Mouse (Mus musculus) kidney, embryonic 16.5 days (tissue): Measurements from ENCODE around the gene Inpp4a. TPM values are rescaled to one million over a fixed set of nuclear protein-coding genes. Genes with fewer than 3 reads are reported as not detected.

Experiments
- ATAC-seq: fragments of 200-750 bp; cut with Nextera tagmentation; 2 replicates; pipeline ENCODE4 v1.8.0; 2017; ENCODE audit warnings: moderate TSS enrichment; ENCODE audit not compliant: low FRiP score, low TSS enrichment
- H3K27ac ChIP-seq: fragments of 300-500 bp; sonication (generic); 2 replicates; pipeline ENCODE4 v1.5.1; 2014; ENCODE audit warnings: low read length
- H3K27me3 ChIP-seq: fragments of 300-500 bp; sonication (generic); 2 replicates; pipeline ENCODE4 v1.6.1; 2014; ENCODE audit warnings: low read length, control low read depth, mixed read lengths; ENCODE audit not compliant: insufficient read depth
- H3K36me3 ChIP-seq: fragments of 300-500 bp; sonication (generic); 2 replicates; pipeline ENCODE4 v1.6.1; 2014; ENCODE audit warnings: low read length, control low read depth, mixed read lengths; ENCODE audit not compliant: insufficient read depth
- H3K4me1 ChIP-seq: fragments of 300-500 bp; sonication (generic); 2 replicates; pipeline ENCODE4 v1.6.1; 2014; ENCODE audit warnings: low read length, control low read depth, mixed read lengths; ENCODE audit not compliant: insufficient read depth
- H3K4me2 ChIP-seq: fragments of 300-500 bp; sonication (generic); replicated peaks from 2 replicates; pipeline ENCODE4 v1.6.1; 2014; ENCODE audit warnings: low read depth, low read length
- H3K4me3 ChIP-seq: fragments of 300-500 bp; sonication (generic); 2 replicates; pipeline ENCODE4 v1.5.1; 2014; ENCODE audit warnings: mild to moderate bottlenecking, low read length
- H3K9ac ChIP-seq: fragments of 300-500 bp; sonication (generic); replicated peaks from 2 replicates; pipeline ENCODE4 v1.6.1; 2014; ENCODE audit warnings: low read length
- H3K9me3 ChIP-seq: fragments of 300-500 bp; sonication (generic); 2 replicates; pipeline ENCODE4 v1.6.1; 2016; ENCODE audit warnings: low read length, control low read depth
- WGBS: fragments of 180-500 bp; shearing (Covaris S2); extraction: QIAGEN DNeasy Blood & Tissue Kit; methylation state at CpG from one replicate; pipeline ENCODE4 v1.1.7; 2014; 5-methylcytosine and 5-hydroxymethylcytosine counted together
- polyA plus RNA-seq: library from polyadenylated mRNA; unstranded; fragments of >200 nt; fragmentation: Nextera tagmentation; extraction: Ambion mirVana; gene quantifications from 2 replicates; pipeline ENCODE4 v1.2.1, GENCODE M21; 2015

The Inpp4a gene
- polyA plus RNA-seq, 1 experiment from 2014 or later, result 19.2 TPM

- H3K9me3 ChIP-seq, result no peaks in the 10 kb centered on the region
- H3K27me3 ChIP-seq, result no peaks in the 10 kb centered on the region
- no peak overlapping the region for H3K4me2 ChIP-seq
- no peaks in the 10 kb centered on the region for H3K36me3 ChIP-seq
- ATAC-seq, result no peak
- H3K4me1 ChIP-seq, result peaks cover 15% of the 10 kb centered on the region
- H3K27ac ChIP-seq, result no peak overlapping the region
- H3K9ac ChIP-seq, result no peak overlapping the region
- no peak overlapping the region for H3K4me3 ChIP-seq
- WGBS, result 19% methylated on average over 2 of the region's 2 CpGs
Measured at GRCm38 (mm10) chr1:37336794-37337193, 37.1 kb downstream of the Inpp4a start.

- Histone ChIP-seq H3K27ac (no peak overlapping the region), H3K27me3 (no peaks in the 10 kb centered on the region), H3K4me1 (peaks cover 20% of the 10 kb centered on the region), H3K4me3 (no peak overlapping the region), H3K4me2 (no peak overlapping the region), H3K9ac (no peak overlapping the region), H3K36me3 (no peaks in the 10 kb centered on the region), H3K9me3 (no peaks in the 10 kb centered on the region)
- 53% methylated on average over 9 of the region's 9 CpGs for WGBS
- ATAC-seq, result no peak
Measured at GRCm38 (mm10) chr1:37337273-37337672, 37.6 kb downstream of the Inpp4a start.

- H3K27me3 ChIP-seq, result no peaks in the 10 kb centered on the region
- no peak for ATAC-seq
- H3K9me3 ChIP-seq, result no peaks in the 10 kb centered on the region
- H3K4me1 ChIP-seq, result peaks cover 21% of the 10 kb centered on the region
- H3K27ac ChIP-seq, result no peak overlapping the region
- no peak overlapping the region for H3K4me3 ChIP-seq
- no peak overlapping the region for H3K4me2 ChIP-seq
- no peak overlapping the region for H3K9ac ChIP-seq
- H3K36me3 ChIP-seq, result no peaks in the 10 kb centered on the region
- 94% methylated on average over 8 of the region's 8 CpGs for WGBS
Measured at GRCm38 (mm10) chr1:37339144-37339543, 39.5 kb downstream of the Inpp4a start.

GRCm38 (mm10) chr1:37341347-37341746 lies 41.7 kb downstream of the Inpp4a start:
- H3K4me1 ChIP-seq, result peaks cover 11% of the 10 kb centered on the region; the same call in 1 of the 2 replicates
- no peak overlapping the region for H3K4me3 ChIP-seq
- no peak overlapping the region for H3K4me2 ChIP-seq
- H3K9me3 ChIP-seq, result no peaks in the 10 kb centered on the region
- H3K36me3 ChIP-seq, result no peaks in the 10 kb centered on the region
- WGBS, result 57% methylated on average over 5 of the region's 5 CpGs
- no peak overlapping the region for H3K9ac ChIP-seq
- no peaks in the 10 kb centered on the region for H3K27me3 ChIP-seq
- no peak overlapping the region for H3K27ac ChIP-seq
- peak; percentile 64 for ATAC-seq

GRCm38 (mm10) chr1:37341914-37342313 lies 42.2 kb downstream of the Inpp4a start:
- H3K27ac ChIP-seq, result no peak overlapping the region
- 41% methylated on average over 4 of the region's 4 CpGs for WGBS
- H3K9me3 ChIP-seq, result no peaks in the 10 kb centered on the region
- no peak overlapping the region for H3K9ac ChIP-seq
- H3K4me3 ChIP-seq, result no peak overlapping the region
- no peaks in the 10 kb centered on the region for H3K36me3 ChIP-seq
- peak; percentile 52; the same call in 1 of the 2 replicates for ATAC-seq
- H3K4me2 ChIP-seq, result no peak overlapping the region
- H3K27me3 ChIP-seq, result no peaks in the 10 kb centered on the region
- H3K4me1 ChIP-seq, result peaks cover 8% of the 10 kb centered on the region; the same call in 1 of the 2 replicates

GRCm38 (mm10) chr1:37342524-37342923 lies 42.9 kb downstream of the Inpp4a start:
- Histone ChIP-seq H3K9ac (no peak overlapping the region), H3K4me2 (no peak overlapping the region), H3K9me3 (no peaks in the 10 kb centered on the region), H3K4me1 (peaks cover 8% of the 10 kb centered on the region; the same call in 1 of the 2 replicates), H3K27ac (no peak overlapping the region), H3K36me3 (no peaks in the 10 kb centered on the region), H3K27me3 (no peaks in the 10 kb centered on the region), H3K4me3 (no peak overlapping the region)
- WGBS, result 83% methylated on average over 8 of the region's 8 CpGs
- no peak for ATAC-seq

- Histone ChIP-seq H3K4me1 (peaks cover 8% of the 10 kb centered on the region; the same call in 1 of the 2 replicates), H3K9me3 (no peaks in the 10 kb centered on the region), H3K27ac (no peak overlapping the region), H3K36me3 (no peaks in the 10 kb centered on the region), H3K4me3 (no peak overlapping the region), H3K9ac (no peak overlapping the region), H3K4me2 (no peak overlapping the region), H3K27me3 (no peaks in the 10 kb centered on the region)
- no peak for ATAC-seq
- WGBS, result 93% methylated on average over 3 of the region's 3 CpGs
Measured at GRCm38 (mm10) chr1:37343265-37343664, 43.6 kb downstream of the Inpp4a start.

- H3K27ac ChIP-seq, result no peak overlapping the region
- no peak overlapping the region for H3K9ac ChIP-seq
- 89% methylated on average over 6 of the region's 6 CpGs for WGBS
- ATAC-seq, result no peak
- no peaks in the 10 kb centered on the region for H3K9me3 ChIP-seq
- peaks cover 8% of the 10 kb centered on the region; the same call in 1 of the 2 replicates for H3K4me1 ChIP-seq
- H3K36me3 ChIP-seq, result no peaks in the 10 kb centered on the region
- H3K4me2 ChIP-seq, result no peak overlapping the region
- H3K27me3 ChIP-seq, result no peaks in the 10 kb centered on the region
- H3K4me3 ChIP-seq, result no peak overlapping the region
Measured at GRCm38 (mm10) chr1:37344223-37344916, 44.7 kb downstream of the Inpp4a start.

- H3K27ac ChIP-seq, result no peak overlapping the region
- no peaks in the 10 kb centered on the region for H3K27me3 ChIP-seq
- H3K4me3 ChIP-seq, result no peak overlapping the region
- WGBS, result 80% methylated on average over 9 of the region's 9 CpGs
- no peak overlapping the region for H3K4me2 ChIP-seq
- H3K4me1 ChIP-seq, result no peaks in the 10 kb centered on the region
- H3K9ac ChIP-seq, result no peak overlapping the region
- no peaks in the 10 kb centered on the region for H3K36me3 ChIP-seq
- no peak for ATAC-seq
- no peaks in the 10 kb centered on the region for H3K9me3 ChIP-seq
Measured at GRCm38 (mm10) chr1:37347361-37348080, 47.9 kb downstream of the Inpp4a start.
